Mouse (Mus musculus) spleen, adult 2 months (tissue): ENCODE measurements around the gene Sec23a.
A peak's percentile ranks its signal among the peaks of the same experiment; 100 is the strongest.

Experiments used
- CTCF ChIP-seq: fragments of 200-500 bp; IDR thresholded peaks from 2 replicates; pipeline ENCODE4 v1.5.1; 2011; ENCODE audit warnings: mild to moderate bottlenecking, inconsistent platforms; ENCODE audit not compliant: insufficient read depth, insufficient read length, insufficient replicate concordance; ENCODE audit errors: extremely low read depth
- POLR2A ChIP-seq: fragments of 200-500 bp; IDR thresholded peaks from 2 replicates; pipeline ENCODE4 v1.6.1; 2011; ENCODE audit warnings: low read depth, low read length, inconsistent platforms

DNA sequence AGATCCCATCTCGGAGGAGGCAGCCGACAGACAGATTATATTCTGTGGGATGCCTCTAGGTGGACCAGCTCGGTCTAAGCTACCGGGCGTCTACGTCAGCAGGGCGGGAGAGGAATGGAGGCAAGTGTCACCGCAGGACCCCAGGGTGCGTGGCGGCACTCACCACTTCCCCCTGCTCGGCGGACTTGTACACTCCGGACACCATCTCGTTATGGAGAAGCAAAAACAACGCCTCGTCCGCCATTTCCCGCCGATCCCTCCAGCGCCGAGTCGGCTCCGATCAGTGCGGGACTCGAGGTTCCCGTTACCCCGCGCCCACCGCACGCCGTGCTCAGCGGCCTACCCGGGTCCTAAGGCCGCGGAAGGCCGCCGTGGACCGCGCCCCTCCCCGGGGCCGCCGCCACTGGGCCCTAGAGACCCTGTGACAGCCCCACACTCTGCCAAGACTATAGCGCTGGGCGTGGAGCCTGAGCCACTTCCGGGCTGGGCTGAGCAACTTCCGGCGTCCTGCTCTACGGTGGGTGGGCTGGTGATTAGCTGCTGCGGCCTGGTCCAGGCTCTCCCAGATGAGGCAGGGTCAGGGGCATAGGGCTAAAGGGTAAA lies 49.3 kb upstream of the Sec23a start, which contains the start of gene Trappc6b:
- TF ChIP-seq CTCF: no peak; the same call in 1 of the 2 replicates
- peak; percentile 73 for TF ChIP-seq POLR2A
